Comparison of ENCODE assay signal across 11 mouse cellular contexts in the genomic region with DNA sequence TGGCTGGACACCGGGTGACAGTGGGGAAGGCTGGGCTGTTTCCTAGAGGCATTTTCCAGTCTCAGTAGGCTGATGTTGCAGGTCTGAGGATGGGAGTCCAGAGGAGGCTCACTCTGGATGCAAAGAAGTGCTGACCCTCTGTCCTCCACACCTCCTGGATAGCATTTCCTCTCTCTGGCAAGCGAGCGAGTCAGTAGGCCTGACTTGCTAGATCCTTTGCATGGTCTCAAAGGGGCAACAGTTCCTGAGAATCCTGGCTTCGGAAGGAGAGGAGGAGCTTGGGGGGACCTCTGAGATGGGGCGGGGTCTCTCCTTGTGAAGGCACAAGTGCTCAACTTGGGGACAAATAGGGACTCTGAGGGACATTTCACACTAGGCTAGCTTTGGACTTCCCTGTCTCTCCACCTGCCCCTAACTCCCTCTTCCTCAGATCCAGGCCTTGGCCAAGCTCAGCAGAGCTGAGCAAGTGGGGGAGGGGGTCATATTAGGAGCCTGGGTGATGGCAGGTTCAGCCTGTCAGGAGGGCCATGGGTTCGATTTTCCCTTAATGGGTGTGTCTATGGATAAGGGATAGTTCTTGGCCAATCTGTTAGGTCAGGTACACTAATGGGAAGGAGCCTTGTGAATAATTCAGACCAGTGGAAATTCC. TPM values are rescaled to one million over a fixed set of nuclear protein-coding genes. Genes with fewer than 3 reads are reported as not detected.
DNase-seq lines count a peak whose midpoint lies in the region; ATAC-seq and TF ChIP-seq lines count a peak whose summit lies in the region.
"Had no signal": no experiment of that assay in that cellular context is flagged by ENCODE, and none has a peak within 500 bp of the region (broad histone marks: within the 10 kb centered on the region; RNA-seq: fewer than 3 reads in every experiment).

No protein-coding gene starts in this region.

- H3K9me3 ChIP-seq in heart, embryonic 15.5 days (replicated peaks): no peaks in the 10 kb centered on the region
- H3K9me3 ChIP-seq in heart, embryonic 11.5 days (replicated peaks; ENCODE audit: control insufficient read depth, low read length): no peaks in the 10 kb centered on the region
- H3K9me3 ChIP-seq in midbrain, embryonic 13.5 days: no peaks in the 10 kb centered on the region
- no peaks in the 10 kb centered on the region for H3K9me3 ChIP-seq in midbrain, embryonic 11.5 days (ENCODE audit: control insufficient read depth, low read length)
- no peaks in the 10 kb centered on the region for H3K9me3 ChIP-seq in liver, embryonic 13.5 days (replicated peaks)
- H3K9me3 ChIP-seq: limb, embryonic 10.5 days had no signal

- peaks cover 31% of the 10 kb centered on the region for H3K27me3 ChIP-seq in heart, embryonic 15.5 days
- peaks cover 46% of the 10 kb centered on the region for H3K27me3 ChIP-seq in heart, embryonic 11.5 days (ENCODE audit: control insufficient read depth, insufficient read depth, low read length)
- H3K27me3 ChIP-seq in midbrain, embryonic 13.5 days: peaks cover 52% of the 10 kb centered on the region
- peaks cover 38% of the 10 kb centered on the region for H3K27me3 ChIP-seq in midbrain, embryonic 11.5 days (ENCODE audit: control insufficient read depth, insufficient read depth, low read length)
- peaks cover 45% of the 10 kb centered on the region for H3K27me3 ChIP-seq in liver, embryonic 13.5 days
- H3K27me3 ChIP-seq in small intestine, adult 2 months (ENCODE audit: control insufficient read depth, insufficient read depth, low read length): peaks cover 16% of the 10 kb centered on the region

- H3K27ac ChIP-seq in heart, embryonic 15.5 days: no peak overlapping the region; the same call in 1 of the 2 replicates
- H3K27ac ChIP-seq in heart, embryonic 11.5 days (ENCODE audit: low read depth, low read length): no peak overlapping the region
- no peak overlapping the region for H3K27ac ChIP-seq in midbrain, embryonic 13.5 days
- no peak overlapping the region for H3K27ac ChIP-seq in midbrain, embryonic 11.5 days (ENCODE audit: low read depth, low read length)
- no peak overlapping the region for H3K27ac ChIP-seq in liver, embryonic 13.5 days
- no peak overlapping the region for H3K27ac ChIP-seq in small intestine, adult 2 months (ENCODE audit: insufficient read depth, low read depth, low read length)
- H3K27ac ChIP-seq: limb, embryonic 10.5 days had no signal

- peak overlapping the region; percentile 96 for H3K4me2 ChIP-seq in heart, embryonic 15.5 days
- no peak overlapping the region for H3K4me2 ChIP-seq in heart, embryonic 11.5 days
- H3K4me2 ChIP-seq in midbrain, embryonic 13.5 days (replicated peaks): peak overlapping the region; percentile 85
- H3K4me2 ChIP-seq in midbrain, embryonic 11.5 days: no peak overlapping the region
- H3K4me2 ChIP-seq in liver, embryonic 13.5 days: peak overlapping the region; percentile 33

- H3K4me3 ChIP-seq in heart, embryonic 15.5 days: peak overlapping the region; percentile 65; the same call in 1 of the 2 replicates
- no peak overlapping the region for H3K4me3 ChIP-seq in heart, embryonic 11.5 days (ENCODE audit: low read depth, low read length)
- H3K4me3 ChIP-seq in midbrain, embryonic 13.5 days (replicated peaks): peak overlapping the region; percentile 68
- H3K4me3 ChIP-seq in midbrain, embryonic 11.5 days (ENCODE audit: low read depth, low read length): no peak overlapping the region
- peak overlapping the region; percentile 57 for H3K4me3 ChIP-seq in liver, embryonic 13.5 days (replicated peaks)
- H3K4me3 ChIP-seq in small intestine, adult 2 months (ENCODE audit: low read depth, low read length): peak overlapping the region; percentile 74
- H3K4me3 ChIP-seq: limb, embryonic 10.5 days had no signal

- ATAC-seq in heart, embryonic 15.5 days (replicated peaks; ENCODE audit: insufficient number of reproducible peaks, insufficient read depth, low FRiP score, low read depth): no peak
- no peak for ATAC-seq in heart, embryonic 11.5 days (replicated peaks; ENCODE audit: insufficient number of reproducible peaks, low FRiP score, low TSS enrichment)
- ATAC-seq in midbrain, embryonic 13.5 days: no peak
- no peak for ATAC-seq in midbrain, embryonic 11.5 days (ENCODE audit: low FRiP score)
- ATAC-seq in liver, embryonic 13.5 days (ENCODE audit: low read depth): no peak

- no peak for TF ChIP-seq POLR2A in small intestine, adult 2 months (IDR thresholded peaks at IDR 0.05; ENCODE audit: low read depth, low read length)

- peaks cover 40% of the 10 kb centered on the region for H3K4me1 ChIP-seq in heart, embryonic 15.5 days (replicated peaks)
- peaks cover 24% of the 10 kb centered on the region for H3K4me1 ChIP-seq in heart, embryonic 11.5 days (ENCODE audit: control insufficient read depth, insufficient read depth, low read length)
- peaks cover 31% of the 10 kb centered on the region for H3K4me1 ChIP-seq in midbrain, embryonic 13.5 days (replicated peaks)
- no peaks in the 10 kb centered on the region; the same call in 1 of the 2 replicates for H3K4me1 ChIP-seq in midbrain, embryonic 11.5 days (ENCODE audit: control insufficient read depth, insufficient read depth, low read length)
- H3K4me1 ChIP-seq in liver, embryonic 13.5 days (replicated peaks): peaks cover 63% of the 10 kb centered on the region
- peaks cover 7% of the 10 kb centered on the region for H3K4me1 ChIP-seq in small intestine, adult 2 months (ENCODE audit: control insufficient read depth, insufficient read depth, insufficient read length, low read length)

- H3K9ac ChIP-seq in heart, embryonic 15.5 days: no peak overlapping the region
- no peak overlapping the region for H3K9ac ChIP-seq in heart, embryonic 11.5 days (ENCODE audit: low read depth, low read length)
- no peak overlapping the region for H3K9ac ChIP-seq in midbrain, embryonic 13.5 days (replicated peaks)
- no peak overlapping the region for H3K9ac ChIP-seq in midbrain, embryonic 11.5 days (ENCODE audit: low read length)
- no peak overlapping the region for H3K9ac ChIP-seq in liver, embryonic 13.5 days

- no peak for TF ChIP-seq CTCF in small intestine, adult 2 months (IDR thresholded peaks at IDR 0.05; ENCODE audit: extremely low read depth, insufficient read length, insufficient replicate concordance, low read depth, low read length)

- H3K36me3 ChIP-seq in heart, embryonic 15.5 days: no peaks in the 10 kb centered on the region
- H3K36me3 ChIP-seq in heart, embryonic 11.5 days (ENCODE audit: control insufficient read depth, insufficient read depth, low read length): no peaks in the 10 kb centered on the region
- H3K36me3 ChIP-seq in midbrain, embryonic 13.5 days: no peaks in the 10 kb centered on the region
- no peaks in the 10 kb centered on the region for H3K36me3 ChIP-seq in midbrain, embryonic 11.5 days (ENCODE audit: control insufficient read depth, insufficient read depth, low read length)
- no peaks in the 10 kb centered on the region for H3K36me3 ChIP-seq in liver, embryonic 13.5 days
- H3K36me3 ChIP-seq in small intestine, adult 2 months (ENCODE audit: control insufficient read depth, insufficient read depth, low read length): no peaks in the 10 kb centered on the region

- no peak for DNase-seq in midbrain, embryonic 11.5 days (ENCODE audit: low spot score, missing footprints)
- DNase-seq in liver, embryonic 13.5 days: no peak
- no peak for DNase-seq in layer of hippocampus, postnatal 14 days (ENCODE audit: low spot score in 2 of 2)
- DNase-seq: adrenal gland, postnatal 36 days; retina, postnatal 1 day had no signal

- WGBS in heart, embryonic 15.5 days: 56% methylated on average over 6 of the region's 6 CpGs
- WGBS in heart, embryonic 11.5 days (ENCODE audit: insufficient replicate concordance): 52% methylated on average over 6 of the region's 6 CpGs
- 69% methylated on average over 6 of the region's 6 CpGs for WGBS in midbrain, embryonic 13.5 days
- 74% methylated on average over 6 of the region's 6 CpGs for WGBS in midbrain, embryonic 11.5 days
- WGBS in liver, embryonic 13.5 days (ENCODE audit: insufficient replicate concordance): 30% methylated on average over 6 of the region's 6 CpGs
- 61% methylated on average over 6 of the region's 6 CpGs for WGBS in small intestine, adult 2 months

RNA-seq across cellular contexts. Expression of gene Fmnl1, which starts 1.6 kb away (rescaled TPM):
- polyA plus RNA-seq in heart, embryonic 15.5 days (2015; fragmentation: Nextera tagmentation; extraction: Ambion mirVana): 1.5 and 4.6 TPM in 2 replicates
- 0.79 and 1.1 TPM in 2 replicates for polyA plus RNA-seq in heart, embryonic 11.5 days (2014; fragmentation: Nextera tagmentation; extraction: Ambion mirVana)
- polyA plus RNA-seq in midbrain, embryonic 13.5 days (2015; fragmentation: Nextera tagmentation; extraction: Ambion mirVana): 1.7 and 3.7 TPM in 2 replicates
- polyA plus RNA-seq in midbrain, embryonic 11.5 days (2014; fragmentation: Nextera tagmentation; extraction: Ambion mirVana): 0.65 and 0.87 TPM in 2 replicates
- polyA plus RNA-seq in liver, embryonic 13.5 days (2015; fragmentation: Nextera tagmentation; extraction: Ambion mirVana): 3.0 TPM in 2 replicates
- 7.1 and 8.4 TPM in 2 replicates for polyA plus RNA-seq in small intestine, adult 2 months (2012; rRNA removed)
- total RNA-seq in layer of hippocampus, postnatal 14 days (2021): 100 to 1,000 TPM; 120 to 128 TPM

RNA-seq across cellular contexts. Expression of gene 1700023F06Rik, which starts 35.8 kb away (rescaled TPM):
- 0.18 and 0.37 TPM in 2 replicates for polyA plus RNA-seq in heart, embryonic 15.5 days (2015; fragmentation: Nextera tagmentation; extraction: Ambion mirVana)
- polyA plus RNA-seq in heart, embryonic 11.5 days (2014; fragmentation: Nextera tagmentation; extraction: Ambion mirVana): not detected in 2 replicates
- polyA plus RNA-seq in midbrain, embryonic 13.5 days (2015; fragmentation: Nextera tagmentation; extraction: Ambion mirVana): 0.70 and 0.71 TPM in 2 replicates
- polyA plus RNA-seq in midbrain, embryonic 11.5 days (2014; fragmentation: Nextera tagmentation; extraction: Ambion mirVana): 0.12 and 0.14 TPM in 2 replicates
- not detected in 2 replicates for polyA plus RNA-seq in liver, embryonic 13.5 days (2015; fragmentation: Nextera tagmentation; extraction: Ambion mirVana)
- polyA plus RNA-seq in small intestine, adult 2 months (2012; rRNA removed): 0.50 and 0.51 TPM in 2 replicates
- total RNA-seq in layer of hippocampus, postnatal 14 days (2021): 1 to 10 TPM; 1.4 TPM
- total RNA-seq: adrenal gland, postnatal 36 days had no signal

RNA-seq across cellular contexts. Expression of gene Hexim2, which starts 40.3 kb away (rescaled TPM):
- 5.5 and 6.4 TPM in 2 replicates for polyA plus RNA-seq in heart, embryonic 15.5 days (2015; fragmentation: Nextera tagmentation; extraction: Ambion mirVana)
- polyA plus RNA-seq in heart, embryonic 11.5 days (2014; fragmentation: Nextera tagmentation; extraction: Ambion mirVana): 3.5 and 5.6 TPM in 2 replicates
- 18.8 and 20.0 TPM in 2 replicates for polyA plus RNA-seq in midbrain, embryonic 13.5 days (2015; fragmentation: Nextera tagmentation; extraction: Ambion mirVana)
- polyA plus RNA-seq in midbrain, embryonic 11.5 days (2014; fragmentation: Nextera tagmentation; extraction: Ambion mirVana): 5.0 and 6.3 TPM in 2 replicates
- polyA plus RNA-seq in liver, embryonic 13.5 days (2015; fragmentation: Nextera tagmentation; extraction: Ambion mirVana): 6.3 and 7.7 TPM in 2 replicates
- polyA plus RNA-seq in small intestine, adult 2 months (2012; rRNA removed): 0.86 and 2.2 TPM in 2 replicates
- total RNA-seq in layer of hippocampus, postnatal 14 days (2021): 10 to 100 TPM; 11.2 to 16.1 TPM

RNA-seq across cellular contexts. Expression of gene Spata32, which starts 45.7 kb away (rescaled TPM):
- polyA plus RNA-seq in heart, embryonic 15.5 days (2015; fragmentation: Nextera tagmentation; extraction: Ambion mirVana): not detected in 2 replicates
- polyA plus RNA-seq in heart, embryonic 11.5 days (2014; fragmentation: Nextera tagmentation; extraction: Ambion mirVana): not detected in 2 replicates
- 0.43 and 0.48 TPM in 2 replicates for polyA plus RNA-seq in midbrain, embryonic 13.5 days (2015; fragmentation: Nextera tagmentation; extraction: Ambion mirVana)
- 0.15 TPM in 1 of 2 replicates, not detected in the other for polyA plus RNA-seq in midbrain, embryonic 11.5 days (2014; fragmentation: Nextera tagmentation; extraction: Ambion mirVana)
- not detected in 2 replicates for polyA plus RNA-seq in liver, embryonic 13.5 days (2015; fragmentation: Nextera tagmentation; extraction: Ambion mirVana)
- polyA plus RNA-seq in small intestine, adult 2 months (2012; rRNA removed): not detected in 2 replicates
- 1 to 10 TPM in 1 of 2 experiments, under 1 TPM in 1; 0.69 to 1.4 TPM for total RNA-seq in layer of hippocampus, postnatal 14 days (2021)
- total RNA-seq: adrenal gland, postnatal 36 days had no signal
- polyA plus RNA-seq: intestine, embryonic 14.5 days; limb, embryonic 10.5 days had no signal

RNA-seq across cellular contexts. Expression of gene Hexim1, which starts 56.5 kb away (rescaled TPM):
- 2.6 and 3.0 TPM in 2 replicates for polyA plus RNA-seq in heart, embryonic 15.5 days (2015; fragmentation: Nextera tagmentation; extraction: Ambion mirVana)
- 4.2 and 4.4 TPM in 2 replicates for polyA plus RNA-seq in heart, embryonic 11.5 days (2014; fragmentation: Nextera tagmentation; extraction: Ambion mirVana)
- polyA plus RNA-seq in midbrain, embryonic 13.5 days (2015; fragmentation: Nextera tagmentation; extraction: Ambion mirVana): 3.5 and 3.9 TPM in 2 replicates
- 4.6 and 5.2 TPM in 2 replicates for polyA plus RNA-seq in midbrain, embryonic 11.5 days (2014; fragmentation: Nextera tagmentation; extraction: Ambion mirVana)
- 2.6 and 3.0 TPM in 2 replicates for polyA plus RNA-seq in liver, embryonic 13.5 days (2015; fragmentation: Nextera tagmentation; extraction: Ambion mirVana)
- polyA plus RNA-seq in small intestine, adult 2 months (2012; rRNA removed): 4.3 and 11.4 TPM in 2 replicates
- total RNA-seq in layer of hippocampus, postnatal 14 days (2021): 10 to 100 TPM; 50.8 to 53.8 TPM

Comparison
In these comparisons a context has a peak if more than half of its experiments do, and no peak if none do; other contexts are left out.
1. H3K4me2 ChIP-seq: peak in heart, embryonic 15.5 days (single experiment), midbrain, embryonic 13.5 days (single experiment) and liver, embryonic 13.5 days (single experiment); none in heart, embryonic 11.5 days (single experiment) and midbrain, embryonic 11.5 days (single experiment).
2. H3K4me3 ChIP-seq: peak in heart, embryonic 15.5 days (single experiment), midbrain, embryonic 13.5 days (single experiment), liver, embryonic 13.5 days (single experiment) and small intestine, adult 2 months (single experiment); none in heart, embryonic 11.5 days (single experiment) and midbrain, embryonic 11.5 days (single experiment).